Mouse (Mus musculus): ENCODE measurements around the gene Zdhhc11.

GRCm38 (mm10) chr13:74030691-74031090, 67.0 kb downstream of the Zdhhc11 start:
- TF ChIP-seq MAFK (IDR thresholded peaks at IDR 0.05; ENCODE audit: insufficient read depth, low read depth, low read length), result no peak
- no peak for TF ChIP-seq ZC3H11A (IDR thresholded peaks at IDR 0.05; ENCODE audit: borderline replicate concordance, low read depth, low read length)
- TF ChIP-seq HCFC1 (IDR thresholded peaks at IDR 0.05; ENCODE audit: borderline replicate concordance, insufficient read depth, low read length), result no peak

Measured in ES-E14 (cell line).